In the genomic region with DNA sequence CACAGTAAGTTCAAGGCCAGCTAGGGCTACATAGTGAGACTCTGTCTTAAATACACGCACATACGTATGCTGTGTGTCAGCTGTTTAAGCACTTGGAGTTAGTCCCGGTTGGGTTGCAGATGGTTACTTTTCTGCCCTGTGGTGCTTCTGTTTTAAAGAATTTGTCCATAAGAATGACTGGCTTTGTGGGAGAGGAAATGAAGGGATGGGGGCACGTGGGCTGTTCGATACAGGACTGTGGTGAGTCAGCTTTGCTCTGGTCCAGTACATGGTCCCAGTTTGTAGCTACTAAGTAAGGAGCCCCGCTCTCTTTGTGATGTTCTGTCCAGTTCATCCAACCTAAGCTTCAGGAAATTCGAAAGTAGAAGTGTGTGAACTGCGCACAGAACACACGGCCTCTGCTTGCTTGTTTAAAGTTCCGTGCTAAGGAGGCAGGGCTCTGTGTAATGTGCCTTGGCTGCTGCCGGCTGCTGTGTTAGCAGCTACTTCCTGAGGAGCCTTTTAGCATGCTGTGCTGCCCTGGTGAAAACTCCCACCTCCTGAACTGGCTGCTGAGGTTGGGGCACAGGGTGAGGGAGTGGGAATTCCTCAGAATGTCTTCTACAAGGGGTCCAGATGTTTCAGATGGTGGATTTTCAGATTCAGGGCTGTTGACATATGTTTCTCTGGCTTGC, we compare ENCODE assay signal across 10 mouse cellular contexts. TPM values are rescaled to one million over a fixed set of nuclear protein-coding genes. Genes with fewer than 3 reads are reported as not detected.
DNase-seq lines count a peak whose midpoint lies in the region; ATAC-seq lines count a peak whose summit lies in the region.
"Had no signal": no experiment of that assay in that cellular context is flagged by ENCODE, and none has a peak within 500 bp of the region (broad histone marks: within the 10 kb centered on the region; RNA-seq: fewer than 3 reads in every experiment).

No protein-coding gene starts in this region.

- no peak overlapping the region; the same call in 1 of the 2 replicates for H3K4me3 ChIP-seq in heart, embryonic 16.5 days (ENCODE audit: low read length)
- no peak overlapping the region for H3K4me3 ChIP-seq in neural tube, embryonic 15.5 days (replicated peaks)
- H3K4me3 ChIP-seq: forebrain, embryonic 10.5 days; myocyte had no signal

- peaks cover 48% of the 10 kb centered on the region for H3K4me1 ChIP-seq in heart, embryonic 16.5 days (ENCODE audit: control insufficient read depth, insufficient read depth, low read length)
- H3K4me1 ChIP-seq in neural tube, embryonic 15.5 days = peaks cover 57% of the 10 kb centered on the region

- WGBS in heart, embryonic 16.5 days = 36% methylated on average over 11 of the region's 11 CpGs
- 40% methylated on average over 11 of the region's 11 CpGs for whole genome bisulfite sequencing in neural tube, embryonic 15.5 days

- H3K27ac ChIP-seq in heart, embryonic 16.5 days (ENCODE audit: low read length) = 0 out of 2 replicates have a peak overlapping the region, but pooled peaks have one; percentile 34
- H3K27ac ChIP-seq in neural tube, embryonic 15.5 days (replicated peaks) = peak overlapping the region; percentile 23; the same call in 1 of the 2 replicates
- H3K27ac ChIP-seq: forebrain, embryonic 10.5 days had no signal

- no peaks in the 10 kb centered on the region for H3K36me3 ChIP-seq in heart, embryonic 16.5 days (ENCODE audit: control insufficient read depth, insufficient read depth)
- H3K36me3 ChIP-seq in neural tube, embryonic 15.5 days = no peaks in the 10 kb centered on the region

- no peaks in the 10 kb centered on the region for H3K9me3 ChIP-seq in heart, embryonic 16.5 days (replicated peaks; ENCODE audit: control insufficient read depth, low read length)
- no peaks in the 10 kb centered on the region for H3K9me3 ChIP-seq in neural tube, embryonic 15.5 days (replicated peaks)
- H3K9me3 ChIP-seq: forebrain, embryonic 10.5 days had no signal

- no peak overlapping the region for H3K9ac ChIP-seq in heart, embryonic 16.5 days (ENCODE audit: low read length)
- H3K9ac ChIP-seq in neural tube, embryonic 15.5 days (replicated peaks) = no peak overlapping the region

- ATAC-seq in heart, embryonic 16.5 days (replicated peaks; ENCODE audit: extremely low read depth, insufficient read depth, low FRiP score) = no peak
- ATAC-seq in neural tube, embryonic 15.5 days (ENCODE audit: low FRiP score) = no peak
- no peak for ATAC-seq in frontal cortex, adult (ENCODE audit: low TSS enrichment)

- intact Hi-C loops in heart, postnatal 10 days (cut with DNase I) = no loop called here

- no peaks in the 10 kb centered on the region for H3K27me3 ChIP-seq in heart, embryonic 16.5 days (ENCODE audit: control insufficient read depth, insufficient read depth, low read length)
- H3K27me3 ChIP-seq in neural tube, embryonic 15.5 days (replicated peaks) = no peaks in the 10 kb centered on the region

- peak overlapping the region; percentile 36 for H3K4me2 ChIP-seq in heart, embryonic 16.5 days (ENCODE audit: low read depth, low read length)
- H3K4me2 ChIP-seq in neural tube, embryonic 15.5 days = peak overlapping the region; percentile 13; the same call in 1 of the 2 replicates

- DNase-seq in heart, postnatal 10 days = no peak
- peak; percentile 60 for DNase-seq in NIH3T3 (ENCODE audit: low read depth)
- peak; percentile 23 for DNase-seq in kidney, postnatal 14 days
- no peak for DNase-seq in urinary bladder, postnatal 14 days (ENCODE audit: low spot score)
- DNase-seq in urinary bladder, adult 18-20 months (ENCODE audit: low spot score in 2 of 2) = no peak

RNA-seq across cellular contexts. Expression of a gene that starts 31.5 kb away (rescaled TPM):
- polyA plus RNA-seq in heart, embryonic 16.5 days (2015; fragmentation: Nextera tagmentation; extraction: Ambion mirVana) = 6.7 and 7.7 TPM in 2 replicates
- 10 to 100 TPM; 33.8 to 41.6 TPM for total RNA-seq in heart, postnatal 10 days (2021)
- 11.5 and 12.3 TPM in 2 replicates for polyA plus RNA-seq in neural tube, embryonic 15.5 days (2015; fragmentation: Nextera tagmentation; extraction: Ambion mirVana)

Comparison
In these comparisons a context has a peak if more than half of its experiments do, and no peak if none do; other contexts are left out.
1. DNase-seq: peak in NIH3T3 (single experiment) and kidney, postnatal 14 days (single experiment); none in heart, postnatal 10 days (0 of 2), urinary bladder, postnatal 14 days (single experiment) and urinary bladder, adult 18-20 months (0 of 2).